Mouse (Mus musculus): ENCODE measurements around the gene Stx1b.
"Not testable (repeated sequence)": the region's sequence is repeated elsewhere in the genome, so short reads cannot be mapped to it uniquely, and the experiment has no call there.

Stx1b gene

DNA sequence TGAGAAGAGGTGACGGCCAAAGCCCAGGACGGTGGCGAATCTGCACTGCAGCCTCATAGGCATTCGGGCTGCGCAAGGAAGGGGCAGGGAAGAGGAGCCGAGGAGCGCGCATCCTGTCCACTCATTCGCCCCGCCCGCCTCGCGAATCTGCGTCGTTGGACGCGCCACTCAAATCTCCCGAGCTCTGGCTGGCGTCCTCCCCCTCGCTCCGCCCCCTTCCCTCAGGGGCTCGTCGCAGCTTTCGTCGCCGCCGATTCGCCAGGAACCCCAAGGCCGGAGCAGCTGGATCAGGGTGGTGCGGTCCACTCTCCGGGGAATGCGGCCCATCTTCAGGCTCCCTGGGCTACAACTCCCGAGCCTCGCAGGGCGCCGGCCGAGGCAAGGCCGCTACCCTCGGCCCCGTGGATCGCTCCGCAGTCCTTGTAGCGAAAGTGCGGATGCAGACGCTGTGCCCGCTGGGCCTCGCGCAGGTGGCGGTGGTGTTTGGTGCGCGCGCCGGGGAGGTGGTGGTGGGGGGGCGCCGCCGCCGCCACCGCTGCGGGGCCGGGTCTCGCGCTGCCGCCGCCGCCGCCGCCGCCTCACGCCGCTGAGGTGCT is 47.4 kb downstream of the Stx1b start:
- peak; percentile 98 for DNase-seq (ENCODE audit: low read depth)

DNA sequence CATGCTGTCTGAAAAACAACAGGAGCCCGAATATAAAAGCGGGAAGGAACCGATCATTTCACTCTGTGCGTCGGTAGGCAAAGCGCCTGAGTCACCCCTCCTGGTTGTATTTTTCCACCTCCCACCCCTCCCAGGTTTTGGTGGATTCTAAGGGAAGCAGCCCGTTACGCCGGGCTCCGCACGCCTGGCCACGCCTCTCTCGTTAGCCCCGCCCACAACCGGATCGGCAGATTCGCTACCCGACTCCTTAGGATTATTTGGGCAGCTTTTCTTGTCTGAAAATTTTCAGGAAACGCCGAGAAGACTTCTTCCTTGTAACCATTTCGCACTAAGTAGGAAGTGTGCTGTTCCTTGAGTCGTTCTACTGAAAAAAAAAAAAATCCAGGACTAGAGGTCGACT is 47.9 kb downstream of the Stx1b start, which contains the start of gene Setd1a:
Gene Setd1a (plus strand): TSS at position 245 of the 400 bp plus-strand sequence.
- DNase-seq (ENCODE audit: low read depth): no peak

DNA sequence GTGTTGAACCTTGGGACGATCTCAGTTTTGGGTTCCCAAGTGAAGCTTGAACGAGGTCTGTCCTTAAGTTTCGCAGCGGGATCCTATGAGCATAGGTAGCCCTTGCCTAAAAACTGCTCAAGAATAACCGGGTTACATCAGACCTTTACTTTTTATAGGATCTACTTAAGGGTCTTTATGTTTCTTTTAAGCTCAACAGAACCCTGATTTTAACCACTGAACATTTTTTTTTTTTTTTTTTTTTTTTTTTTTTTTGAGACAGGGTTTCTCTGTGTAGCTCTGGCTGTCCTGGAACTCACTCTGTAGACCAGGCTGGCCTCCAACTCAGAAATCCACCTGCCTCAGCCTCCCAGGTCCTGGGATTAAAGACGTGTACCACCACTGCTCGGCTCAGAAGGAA is 48.5 kb downstream of the Stx1b start:
- not testable (repeated sequence) for DNase-seq (ENCODE audit: low read depth)

DNA sequence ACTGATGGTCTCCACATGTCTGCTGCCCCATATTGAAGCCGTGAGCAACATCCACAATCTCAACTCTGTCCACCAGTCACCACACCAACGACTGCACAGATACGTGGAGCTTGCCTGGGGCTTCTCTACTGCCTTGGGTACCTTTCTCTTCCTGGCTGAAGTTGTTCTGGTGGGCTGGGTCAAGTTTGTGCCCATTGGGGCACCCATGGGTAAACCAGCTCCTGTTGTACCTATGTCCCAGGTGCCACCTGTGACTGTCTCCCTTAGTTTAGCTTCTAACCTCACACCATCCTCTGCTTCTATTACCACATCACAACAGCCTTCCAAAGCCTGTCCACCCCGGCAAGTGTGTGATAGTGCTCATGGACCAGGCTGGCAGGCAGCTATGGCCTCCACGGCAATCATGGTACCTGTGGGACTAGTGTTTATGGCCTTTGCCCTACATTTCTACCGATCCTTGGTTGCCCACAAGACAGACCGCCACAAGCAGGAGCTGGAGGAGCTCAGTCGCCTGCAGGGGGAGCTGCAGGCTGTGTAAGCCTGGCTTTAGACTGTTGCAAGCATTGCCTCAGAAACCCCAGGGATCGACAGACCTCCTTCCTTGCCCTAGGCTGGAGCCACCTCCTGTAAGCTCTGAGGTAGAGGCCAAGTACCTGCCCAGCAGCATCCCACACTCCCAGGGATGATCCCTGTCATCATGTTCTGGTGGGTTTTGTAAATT is 50.5 kb downstream of the Stx1b start:
- peak; percentile 90 for DNase-seq (ENCODE audit: low read depth)

DNA sequence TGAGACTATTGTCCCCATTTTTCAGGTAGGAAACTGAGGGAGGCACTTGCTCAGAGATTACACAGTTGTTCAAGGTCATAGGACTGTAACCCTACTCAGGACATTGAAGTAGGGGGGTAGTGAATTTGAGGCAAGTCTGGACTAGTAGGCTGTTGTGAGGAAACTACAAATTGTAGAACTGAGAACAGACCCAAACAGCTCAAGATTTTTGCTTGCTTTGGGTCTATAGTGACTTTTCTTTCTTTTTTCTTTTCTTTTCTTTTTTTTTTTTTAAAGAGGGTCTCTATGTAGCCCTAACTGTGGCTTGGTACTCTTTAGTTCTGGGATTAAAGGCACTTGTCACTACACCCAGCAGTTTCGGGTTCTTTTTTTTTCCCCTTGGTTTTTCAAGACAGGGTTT is 51.8 kb downstream of the Stx1b start:
- DNase-seq (ENCODE audit: low read depth): no peak

DNA sequence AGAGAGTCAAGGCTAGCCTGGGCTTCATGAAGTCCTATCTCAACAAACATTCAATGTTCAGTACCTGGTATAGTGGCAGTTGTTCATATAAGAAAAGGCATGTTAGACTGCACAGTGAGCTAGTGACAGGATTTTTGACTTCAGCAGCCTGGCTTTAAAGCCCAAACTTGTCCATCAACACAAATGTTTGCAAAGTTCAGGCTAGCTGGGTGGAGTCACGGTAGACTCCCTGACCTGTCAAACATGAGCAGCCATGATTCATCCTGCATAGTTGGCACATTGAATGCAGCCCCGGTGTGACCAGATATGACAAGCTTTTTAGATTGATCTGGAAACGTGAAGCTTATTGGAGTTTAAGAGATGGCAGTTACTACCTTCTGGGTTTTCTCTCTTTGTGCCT is 52.3 kb downstream of the Stx1b start:
- no peak for DNase-seq (ENCODE audit: low read depth)

DNA sequence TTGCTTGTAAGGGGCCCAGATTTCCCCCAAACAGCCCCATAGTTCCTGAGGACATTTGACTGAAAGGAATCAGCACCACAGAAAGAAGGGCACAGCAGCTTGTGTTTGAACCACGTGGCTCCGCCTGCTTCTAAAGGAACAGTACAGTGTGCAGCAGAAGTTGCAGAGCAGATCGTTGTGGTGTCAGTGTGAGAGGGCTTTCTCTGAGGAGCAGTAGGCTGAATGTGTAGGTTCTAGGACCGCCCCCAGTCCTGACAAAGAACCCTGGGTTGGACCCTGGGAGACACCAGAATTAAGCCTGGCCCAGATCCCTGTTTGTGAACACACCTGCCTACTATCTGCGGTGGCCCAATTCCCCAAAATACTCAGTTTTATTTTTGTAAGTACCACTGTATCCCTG is 53.1 kb downstream of the Stx1b start:
- DNase-seq (ENCODE audit: low read depth): no peak

DNA sequence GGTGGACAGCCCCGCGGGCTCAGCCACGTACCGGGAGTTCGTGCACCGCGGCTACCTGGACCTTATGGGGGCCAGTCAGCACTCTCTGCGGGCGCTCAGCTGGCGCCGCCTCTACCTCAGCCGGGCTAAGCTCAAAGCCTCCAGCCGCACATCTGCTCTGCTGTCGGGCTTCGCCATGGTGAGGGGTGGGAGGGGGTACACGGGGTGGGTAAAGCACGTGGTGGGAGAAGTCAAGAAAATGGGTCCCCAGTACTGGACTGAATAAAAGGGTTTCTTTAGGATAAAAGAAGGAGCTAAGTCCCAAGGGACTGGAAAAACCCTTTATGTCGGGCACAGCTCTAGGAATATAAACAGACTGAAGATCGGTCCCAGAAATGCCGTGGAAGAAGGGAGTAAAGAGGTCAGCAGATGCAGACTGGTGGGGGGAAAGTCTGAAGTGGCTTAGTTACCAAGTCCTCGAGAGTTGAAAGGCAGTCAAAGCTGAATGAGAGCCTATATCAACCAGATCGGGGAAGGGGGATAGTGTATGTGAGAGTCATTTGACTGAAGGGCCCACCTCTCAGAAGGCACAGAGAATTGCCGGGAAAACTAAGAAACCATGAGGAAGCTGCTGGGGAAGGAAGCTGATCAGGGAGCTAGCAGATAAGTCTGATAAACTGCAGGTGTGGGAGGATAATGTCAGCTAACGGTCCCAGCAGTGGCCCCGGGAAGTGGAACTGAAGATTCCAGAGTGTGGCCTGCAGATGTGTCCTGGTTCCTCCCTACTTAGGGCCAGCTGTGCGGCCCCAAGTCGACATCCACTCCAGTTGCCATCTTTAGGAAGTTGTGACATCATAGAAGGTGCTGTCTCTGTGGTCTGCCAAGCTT is 54.1 kb downstream of the Stx1b start:
- peak; percentile 37 for DNase-seq (ENCODE audit: low read depth)

DNA sequence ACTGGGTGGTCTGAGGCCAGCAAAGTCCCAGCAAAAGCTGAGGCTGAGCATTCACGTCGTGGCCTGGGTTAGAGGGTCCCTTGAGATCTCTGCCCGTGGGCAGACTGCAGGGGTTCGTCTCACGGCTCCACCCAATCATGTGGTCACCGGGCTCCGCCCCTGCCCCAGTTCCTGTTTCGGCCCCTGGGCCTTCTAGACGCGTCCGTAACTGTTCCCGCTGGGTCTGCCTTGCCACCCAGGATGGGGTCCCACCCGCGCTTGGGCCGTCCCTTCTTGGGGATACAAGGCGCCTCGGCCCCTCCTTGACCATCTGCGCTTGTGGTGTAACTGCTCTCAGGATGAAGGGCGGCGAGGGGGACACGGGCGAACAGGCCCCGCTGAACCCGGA is 54.7 kb downstream of the Stx1b start, which contains the start of gene Orai3:
Gene Orai3 (plus strand): TSS at position 165 of the 388 bp plus-strand sequence.
- DNase-seq (ENCODE audit: low read depth): peak; percentile 61

DNA sequence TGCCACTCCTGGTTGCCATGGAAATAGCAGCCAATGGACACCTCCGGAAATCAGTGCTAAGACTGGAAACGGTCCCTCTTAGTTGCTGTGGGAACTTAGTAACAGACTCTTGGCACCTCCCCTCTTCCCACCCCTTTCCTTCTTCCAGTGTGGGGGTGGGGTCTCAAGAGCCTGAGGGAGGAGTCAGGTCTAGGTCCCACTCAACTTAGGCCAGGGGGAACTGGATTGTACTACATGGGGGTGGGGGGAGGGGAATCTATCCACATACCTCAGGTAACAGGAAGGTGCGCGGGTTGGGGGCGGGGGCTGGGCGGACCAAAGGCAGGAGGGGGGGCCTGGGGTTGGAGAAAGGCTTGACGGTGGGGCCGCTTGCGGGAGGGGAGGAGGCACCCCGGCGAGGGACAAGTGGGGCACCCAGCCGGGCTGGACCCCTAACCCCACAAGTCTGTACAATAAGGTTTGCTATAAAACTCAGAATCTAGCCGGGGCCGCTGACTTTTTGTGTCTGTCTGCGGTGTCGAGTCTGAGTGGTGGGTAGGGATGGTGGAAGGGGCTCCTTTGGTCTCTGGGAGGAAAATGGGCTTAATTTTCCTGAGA is 55.3 kb downstream of the Stx1b start:
- peak; percentile 84 for DNase-seq (ENCODE audit: low read depth)

DNA sequence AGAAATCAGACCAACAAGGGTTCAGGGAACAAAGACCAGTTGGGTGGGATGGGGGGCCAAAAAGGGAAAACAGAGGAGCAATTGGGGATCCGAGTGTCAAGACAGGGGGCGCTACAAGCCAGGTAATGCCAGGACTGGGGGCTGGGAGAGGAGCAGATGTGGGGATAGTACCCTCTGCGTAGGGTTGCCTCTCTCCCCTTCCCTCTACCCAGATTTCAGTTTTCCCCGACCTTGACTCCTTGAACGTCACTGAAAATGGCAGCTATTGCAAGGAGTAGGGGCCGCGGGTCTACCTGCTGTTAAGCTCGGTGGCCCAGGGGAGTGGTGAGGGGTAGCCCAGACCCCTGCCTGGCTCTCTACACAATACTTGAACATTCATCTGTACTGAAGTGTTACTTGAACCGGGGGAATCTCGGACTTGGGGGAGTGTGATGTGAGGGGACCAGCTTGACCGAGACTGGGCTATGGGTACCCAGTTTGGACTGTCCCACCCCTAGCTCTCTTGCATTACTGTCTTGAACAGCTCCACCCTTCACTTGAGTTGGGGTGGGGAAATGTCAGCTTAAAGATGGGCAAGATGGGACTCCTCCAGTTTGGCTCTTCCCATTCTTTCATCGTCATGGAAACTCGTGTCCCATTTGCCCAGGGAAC is 55.9 kb downstream of the Stx1b start:
- DNase-seq (ENCODE audit: low read depth): peak; percentile 36

DNA sequence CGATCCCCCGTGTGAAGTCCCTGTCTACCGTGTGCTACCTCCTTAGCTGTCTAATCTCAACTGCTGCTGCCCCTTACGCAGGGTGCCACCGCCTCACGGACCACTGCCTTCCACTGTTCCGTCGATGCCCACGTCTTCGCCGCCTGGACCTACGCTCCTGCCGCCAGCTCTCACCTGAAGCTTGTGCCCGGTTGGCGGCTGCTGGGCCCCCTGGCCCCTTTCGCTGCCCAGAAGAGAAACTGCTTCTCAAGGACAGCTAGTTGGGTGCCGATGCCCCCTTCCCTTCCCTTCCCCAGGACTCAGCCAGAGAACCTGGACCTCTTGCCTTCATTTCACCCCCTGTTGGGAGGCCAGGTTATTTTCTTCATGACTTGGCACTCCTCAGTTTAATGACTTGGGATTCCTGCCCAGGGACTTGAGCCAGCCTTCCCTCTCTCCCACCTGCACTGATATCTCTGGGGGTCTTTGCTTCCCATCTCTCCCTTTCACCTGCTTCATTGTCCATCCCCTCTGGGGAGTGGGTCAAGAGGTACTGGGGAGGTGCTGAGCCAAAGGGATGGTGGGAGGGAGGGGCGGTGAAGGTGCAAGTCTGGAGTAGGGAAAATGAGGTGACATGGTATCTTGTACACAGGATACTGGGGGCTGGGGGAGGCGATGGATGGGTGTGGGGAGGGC is 56.5 kb downstream of the Stx1b start:
- no peak for DNase-seq (ENCODE audit: low read depth)

DNA sequence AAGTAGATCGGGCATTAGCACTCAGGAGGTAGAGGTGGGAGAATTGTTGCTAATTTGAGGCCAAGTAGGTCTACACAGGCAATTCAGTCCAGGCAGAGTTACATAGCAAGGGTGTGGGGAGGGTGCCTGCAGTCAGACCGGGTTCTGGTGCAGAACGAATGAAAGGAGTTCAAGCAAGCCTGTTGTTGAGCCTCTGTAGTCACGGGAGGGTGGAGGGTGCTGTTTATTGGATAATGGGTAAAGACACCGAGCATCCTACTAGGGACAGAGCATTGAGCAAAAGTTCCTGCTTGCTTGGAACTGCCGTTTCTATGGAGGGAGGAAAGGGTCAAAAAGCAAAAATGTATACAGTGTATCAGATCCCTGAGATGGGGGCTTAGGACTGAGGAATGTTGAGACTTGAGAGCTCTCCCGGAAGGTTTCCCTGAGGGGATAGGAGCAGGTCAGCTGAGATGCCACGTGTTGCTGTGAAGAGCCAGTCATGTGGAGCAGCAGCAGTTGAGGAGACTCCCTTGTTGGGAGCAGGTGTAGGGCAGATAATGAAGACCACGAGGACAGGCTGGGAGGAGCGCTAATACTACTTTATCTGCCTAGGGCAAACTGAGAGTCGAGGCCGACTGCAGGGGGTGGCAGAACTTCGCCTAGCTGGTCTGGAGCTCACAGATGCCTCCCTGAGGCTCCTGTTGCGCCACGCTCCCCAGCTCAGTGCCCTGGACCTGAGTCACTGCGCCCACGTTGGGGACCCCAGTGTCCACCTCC is 57.3 kb downstream of the Stx1b start:
- DNase-seq (ENCODE audit: low read depth): no peak

DNA sequence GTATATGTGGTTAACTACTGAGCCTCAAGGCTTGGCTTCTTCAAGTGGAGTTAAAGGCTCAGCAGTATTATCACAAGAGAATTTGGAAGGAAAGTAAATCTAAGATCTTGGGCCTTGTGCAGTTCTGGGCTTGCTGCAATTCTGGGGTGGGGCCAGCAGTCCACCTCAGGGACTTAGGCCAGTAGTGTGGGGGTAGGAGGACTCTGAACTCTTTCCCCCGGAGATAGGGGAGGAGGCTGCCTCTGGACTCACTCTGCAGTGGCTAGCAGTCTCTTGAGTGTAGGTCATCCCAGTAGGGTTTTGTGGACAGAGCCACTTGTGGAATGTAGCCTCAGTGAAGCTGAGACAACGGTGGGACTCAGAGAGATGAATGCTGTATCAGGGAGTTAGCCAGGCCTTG is 58.6 kb downstream of the Stx1b start:
- no peak for DNase-seq (ENCODE audit: low read depth)

DNA sequence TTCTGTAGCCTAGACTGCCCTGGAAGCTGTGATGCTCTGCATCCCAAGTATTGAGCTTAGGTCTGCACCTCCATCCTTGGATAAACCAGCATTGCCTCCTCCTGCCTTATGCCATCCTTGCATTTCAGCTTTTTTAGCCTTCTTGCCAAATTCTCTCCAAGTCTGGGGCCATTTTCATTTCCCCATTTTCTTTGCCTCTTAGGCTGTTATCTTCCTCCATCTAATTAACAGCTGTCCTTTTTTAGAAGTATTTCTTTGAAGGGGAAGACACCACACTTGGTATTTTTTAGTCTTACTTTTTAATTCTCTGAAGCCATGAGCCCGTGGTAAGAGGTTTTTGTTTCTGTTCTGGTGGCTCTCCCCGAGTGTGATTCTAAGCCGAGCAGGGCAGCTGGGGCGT is 60.7 kb downstream of the Stx1b start:
- no peak for DNase-seq (ENCODE audit: low read depth)

DNA sequence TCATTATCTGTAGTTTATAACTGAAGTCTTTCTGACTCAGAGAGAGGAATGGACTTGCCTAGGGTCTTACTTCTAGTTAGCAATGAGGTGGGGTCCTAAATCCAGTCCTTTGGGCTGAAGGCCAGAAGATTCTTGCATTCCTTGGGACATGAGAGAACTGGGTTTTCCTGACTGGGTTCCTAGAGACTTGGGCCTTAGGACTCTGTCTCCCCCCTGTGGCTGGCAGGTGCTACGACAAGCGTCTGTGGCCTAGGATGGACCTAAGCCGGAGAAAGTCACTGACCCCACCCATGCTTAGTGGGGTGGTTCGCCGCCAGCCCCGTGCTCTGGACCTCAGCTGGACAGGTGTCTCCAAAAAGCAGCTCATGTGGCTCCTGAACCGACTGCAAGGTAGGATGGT is 63.3 kb downstream of the Stx1b start:
- peak; percentile 79 for DNase-seq (ENCODE audit: low read depth)

DNA sequence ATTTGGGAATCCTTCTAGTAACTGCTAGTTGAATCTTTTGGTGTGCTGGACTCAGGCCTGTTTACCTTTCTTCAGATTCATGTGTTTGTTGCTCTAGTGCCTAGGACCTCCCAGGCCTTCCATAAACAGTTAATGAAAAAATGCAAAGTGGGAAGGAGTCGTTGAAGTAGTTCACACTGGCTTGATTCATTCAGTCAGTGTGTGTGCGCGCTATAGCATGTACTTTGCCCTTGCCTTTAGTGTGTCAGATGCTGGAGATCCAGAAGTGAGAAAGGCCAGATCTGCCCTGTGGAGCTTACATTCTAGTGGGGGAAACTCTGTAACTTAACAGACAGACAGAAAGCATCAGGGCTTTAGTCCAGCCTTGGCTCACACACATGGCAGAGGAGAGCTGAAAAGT is 63.9 kb downstream of the Stx1b start:
- no peak for DNase-seq (ENCODE audit: low read depth)

DNA sequence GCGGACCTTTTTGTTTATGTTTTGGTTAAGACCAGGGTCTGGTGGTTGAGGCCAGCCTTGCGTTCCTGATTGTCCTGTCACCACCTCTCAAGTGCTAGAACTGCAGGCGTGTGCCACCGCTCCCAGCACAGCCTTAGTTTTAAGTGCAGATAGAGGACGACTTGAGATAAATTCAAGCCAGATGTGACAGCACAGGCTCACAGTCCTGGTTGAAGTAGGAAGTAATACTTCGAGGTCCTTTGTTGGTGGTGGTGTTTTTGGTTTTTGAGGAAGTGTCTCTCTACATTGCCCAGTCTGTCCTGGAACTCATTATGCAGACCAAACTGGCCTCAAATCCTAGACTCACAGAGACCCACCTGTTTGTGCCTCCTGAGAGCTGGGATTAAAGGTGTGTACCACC is 64.6 kb downstream of the Stx1b start:
- DNase-seq (ENCODE audit: low read depth): no peak
